Mouse (Mus musculus) liver, adult 2 months (tissue): ENCODE data around the gene Ndufs7. TPM values are rescaled to one million over a fixed set of nuclear protein-coding genes. Genes with fewer than 3 reads are reported as not detected.
"Not testable (repeated sequence)": the region's sequence is repeated elsewhere in the genome, so short reads cannot be mapped to it uniquely, and the experiment has no call there.

Experiments used
- DNase-seq: peaks from one replicate; pipeline ENCODE4 v3.0.0-alpha.2; 2011; ENCODE audit warnings: low read depth, low spot score; ENCODE audit errors: extremely low read depth
- H3K27ac ChIP-seq: fragments of 200-500 bp; replicated peaks from 2 replicates; pipeline ENCODE4 v1.5.1; 2012; ENCODE audit warnings: low read depth, mild to moderate bottlenecking, control low read depth, inconsistent platforms, low read length; ENCODE audit not compliant: insufficient read depth
- H3K27me3 ChIP-seq: fragments of 200-500 bp; 2 replicates; pipeline ENCODE4 v1.6.1; 2012; ENCODE audit warnings: mild to moderate bottlenecking, moderate library complexity, low read length, inconsistent platforms; ENCODE audit not compliant: control insufficient read depth, insufficient read depth
- H3K36me3 ChIP-seq: fragments of 200-500 bp; 2 replicates; pipeline ENCODE4 v1.6.1; 2012; ENCODE audit warnings: low read length, inconsistent platforms; ENCODE audit not compliant: control insufficient read depth, insufficient read depth
- H3K4me1 ChIP-seq: fragments of 200-500 bp; 2 replicates; pipeline ENCODE4 v1.6.1; 2011; ENCODE audit warnings: low read length; ENCODE audit not compliant: control insufficient read depth, insufficient read depth
- H3K4me3 ChIP-seq: fragments of 200-500 bp; 2 replicates; pipeline ENCODE4 v1.5.1; 2011; ENCODE audit warnings: low read depth, mild to moderate bottlenecking, control low read depth, low read length, moderate library complexity; ENCODE audit not compliant: insufficient read depth
- H3K79me2 ChIP-seq: fragments of 200-500 bp; 2 replicates; pipeline ENCODE4 v1.6.1; 2012; ENCODE audit warnings: inconsistent platforms, mild to moderate bottlenecking, low read length, moderate library complexity; ENCODE audit not compliant: control insufficient read depth, insufficient read depth
- H3K9ac ChIP-seq: fragments of 200-500 bp; 2 replicates; pipeline ENCODE4 v1.6.1; 2012; ENCODE audit warnings: low read depth, mild to moderate bottlenecking, control low read depth, inconsistent platforms, low read length
- CTCF ChIP-seq: fragments of 200-500 bp; IDR thresholded peaks from 2 replicates; pipeline ENCODE4 v1.5.1; 2011; ENCODE audit warnings: low read depth, low read length, control low read depth
- POLR2A ChIP-seq: fragments of 200-500 bp; IDR thresholded peaks from 2 replicates; pipeline ENCODE4 v1.6.1; 2011; ENCODE audit warnings: low read length, control low read depth; ENCODE audit not compliant: insufficient read depth; ENCODE audit errors: extremely low read depth
- WGBS: fragments of 180-500 bp; shearing (Covaris S2); methylation state at CpG from one replicate; pipeline ENCODE4 v1.1.7; 2018; 5-methylcytosine and 5-hydroxymethylcytosine counted together
- polyA plus RNA-seq: library from polyadenylated mRNA; depleted of rRNA; stranded (reverse); fragments of >200 nt; gene quantifications from 2 replicates; pipeline ENCODE4 v1.2.3, GENCODE M21; 2012
- total RNA-seq: library from RNA; depleted of rRNA; stranded (reverse); fragments of >200 nt; gene quantifications from 2 replicates; pipeline ENCODE4 v1.2.3, GENCODE M21; 2014

Gene Ndufs7
- total and polyA plus RNA-seq, 2 experiments: 165 to 560 TPM

- no peak overlapping the region for H3K9ac ChIP-seq
- H3K79me2 ChIP-seq: no peaks in the 10 kb centered on the region
- H3K27me3 ChIP-seq: no peaks in the 10 kb centered on the region
- 89% methylated on average over 4 of the region's 4 CpGs for WGBS
- H3K27ac ChIP-seq: no peak overlapping the region
- H3K36me3 ChIP-seq: no peaks in the 10 kb centered on the region
- DNase-seq: no peak
- no peaks in the 10 kb centered on the region for H3K4me1 ChIP-seq
- no peak overlapping the region for H3K4me3 ChIP-seq
- TF ChIP-seq POLR2A: no peak
- TF ChIP-seq CTCF: no peak
Measured at GRCm38 (mm10) chr10:80208248-80208647, 40.7 kb upstream of the Ndufs7 start.

- Histone ChIP-seq H3K9ac (no peak overlapping the region), H3K36me3 (no peaks in the 10 kb centered on the region), H3K27me3 (no peaks in the 10 kb centered on the region), H3K4me3 (no peak overlapping the region), H3K79me2 (no peaks in the 10 kb centered on the region), H3K27ac (no peak overlapping the region), H3K4me1 (no peaks in the 10 kb centered on the region)
- TF ChIP-seq CTCF: no peak
- no peak for TF ChIP-seq POLR2A
- no peak for DNase-seq
- 53% methylated on average over 24 of the region's 24 CpGs for WGBS
Measured at GRCm38 (mm10) chr10:80208841-80209371, 40.0 kb upstream of the Ndufs7 start.

GRCm38 (mm10) chr10:80211547-80212103 lies 37.3 kb upstream of the Ndufs7 start:
- WGBS: 84% methylated on average over 7 of the region's 7 CpGs
- H3K9ac ChIP-seq, H3K4me1 ChIP-seq, H3K36me3 ChIP-seq, H3K79me2 ChIP-seq, H3K27ac ChIP-seq, H3K4me3 ChIP-seq, DNase-seq, H3K27me3 ChIP-seq: not testable (repeated sequence)

GRCm38 (mm10) chr10:80215048-80215772 lies 33.7 kb upstream of the Ndufs7 start:
- Histone ChIP-seq H3K27me3 (no peaks in the 10 kb centered on the region), H3K9ac (no peak overlapping the region), H3K79me2 (no peaks in the 10 kb centered on the region), H3K4me3 (no peak overlapping the region), H3K27ac (no peak overlapping the region), H3K36me3 (no peaks in the 10 kb centered on the region), H3K4me1 (no peaks in the 10 kb centered on the region)
- no peak for DNase-seq
- no peak for TF ChIP-seq POLR2A
- TF ChIP-seq CTCF: no peak
- 59% methylated on average over 16 of the region's 16 CpGs for WGBS

DNA sequence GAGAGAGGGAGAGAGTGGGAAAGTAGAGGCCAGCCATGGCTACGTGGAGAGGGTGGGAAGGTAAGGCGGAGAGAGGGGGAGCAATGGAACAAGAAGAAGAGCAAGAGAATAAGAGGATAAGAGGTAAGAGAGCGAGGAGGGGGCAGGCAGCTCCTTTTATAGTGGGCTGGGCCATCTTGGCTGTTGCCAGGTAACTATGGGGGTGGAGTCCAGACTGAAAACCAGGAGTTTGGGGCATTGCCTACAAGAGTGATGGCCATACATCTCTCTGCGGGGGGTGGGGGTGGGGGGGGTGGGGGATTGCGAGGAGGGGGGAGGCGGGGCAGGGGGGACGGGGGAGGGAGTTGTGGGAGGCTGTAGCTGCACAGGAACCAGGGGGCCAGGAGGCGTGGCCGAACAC lies 28.2 kb upstream of the Ndufs7 start:
- no peak overlapping the region for H3K4me3 ChIP-seq
- 52% methylated on average over 9 of the region's 9 CpGs for WGBS
- no peak for DNase-seq
- H3K27me3 ChIP-seq: no peaks in the 10 kb centered on the region
- no peaks in the 10 kb centered on the region for H3K79me2 ChIP-seq
- no peaks in the 10 kb centered on the region for H3K4me1 ChIP-seq
- no peak overlapping the region for H3K9ac ChIP-seq
- H3K36me3 ChIP-seq: no peaks in the 10 kb centered on the region
- TF ChIP-seq CTCF (no peak), POLR2A (no peak)
- no peak overlapping the region for H3K27ac ChIP-seq

- WGBS: 84% methylated on average over 2 of the region's 2 CpGs
- not testable (repeated sequence) for H3K79me2 ChIP-seq
Measured at GRCm38 (mm10) chr10:80223137-80223536, 25.8 kb upstream of the Ndufs7 start.

More at GRCm38 (mm10) chr10:80223137-80223536, 25.8 kb upstream of the Ndufs7 start:
- H3K36me3 ChIP-seq, DNase-seq, H3K27ac ChIP-seq, H3K27me3 ChIP-seq, H3K9ac ChIP-seq, H3K4me1 ChIP-seq, H3K4me3 ChIP-seq: not testable (repeated sequence)
